Mouse (Mus musculus) MEL (cell line): ENCODE data around the gene Polr2j. TPM values are rescaled to one million over a fixed set of nuclear protein-coding genes. Genes with fewer than 3 reads are reported as not detected.

Experiments used
- DNase-seq: peaks from one replicate; pipeline ENCODE4 v3.0.0; 2011; ENCODE audit warnings: low read depth, low spot score
- H3K27ac ChIP-seq: 2 replicates; pipeline ENCODE4 v1.5.1; 2012; ENCODE audit warnings: low read depth, mild to moderate bottlenecking, control low read depth, low read length, moderate library complexity; ENCODE audit not compliant: control insufficient read depth
- H3K27me3 ChIP-seq, 2 experiments: fragments of 150-350 bp in 1 of 2; sonication (generic) in 1 of 2; 2 replicates each; pipeline ENCODE4 v1.6.1; 2012; ENCODE audit warnings: low read length in 2 of 2, mild to moderate bottlenecking in 2 of 2, improper control_type of control experiment in 1 of 2, moderate library complexity in 1 of 2; ENCODE audit not compliant: insufficient read depth in 2 of 2, control insufficient read depth in 1 of 2
- H3K36me3 ChIP-seq, 2 experiments: 2 replicates each; pipeline ENCODE4 v1.6.1; 2012 to 2014; ENCODE audit warnings: low read length in 2 of 2, improper control_type of control experiment in 1 of 2, inconsistent platforms in 1 of 2, mild to moderate bottlenecking in 1 of 2; ENCODE audit not compliant: insufficient read depth in 2 of 2, control insufficient read depth in 1 of 2
- H3K4me1 ChIP-seq, 2 experiments: fragments of 150-350 bp in 1 of 2; sonication (generic) in 1 of 2; 2 replicates each; pipeline ENCODE4 v1.6.1; 2012; ENCODE audit warnings: low read length in 2 of 2, improper control_type of control experiment in 1 of 2, mild to moderate bottlenecking in 1 of 2; ENCODE audit not compliant: insufficient read depth in 2 of 2, control insufficient read depth in 1 of 2
- H3K4me3 ChIP-seq, 2 experiments: fragments of 150-350 bp in 1 of 2; sonication (generic) in 1 of 2; 2 replicates each; pipeline ENCODE4 v1.5.1; 2012; ENCODE audit warnings: low read depth in 2 of 2, low read length in 2 of 2, mild to moderate bottlenecking in 2 of 2, moderate library complexity in 2 of 2, control low read depth in 1 of 2, improper control_type of control experiment in 1 of 2; ENCODE audit not compliant: control insufficient read depth in 1 of 2, insufficient read depth in 1 of 2
- H3K79me2 ChIP-seq: 2 replicates; pipeline ENCODE4 v1.6.1; 2012; ENCODE audit warnings: mild to moderate bottlenecking, low read length, moderate library complexity; ENCODE audit not compliant: control insufficient read depth, poor library complexity, insufficient read depth
- H3K9ac ChIP-seq: 2 replicates; pipeline ENCODE4 v1.6.1; 2012; ENCODE audit warnings: low read depth, mild to moderate bottlenecking, control low read depth, low read length, moderate library complexity; ENCODE audit not compliant: control insufficient read depth, poor library complexity, severe bottlenecking
- H3K9me3 ChIP-seq: fragments of 150-350 bp; sonication (generic); replicated peaks from 2 replicates; pipeline ENCODE4 v1.6.1; 2012; ENCODE audit warnings: mild to moderate bottlenecking, low read length, improper control_type of control experiment, moderate library complexity; ENCODE audit not compliant: insufficient read depth
- BHLHE40 ChIP-seq: IDR thresholded peaks from 2 replicates; pipeline ENCODE4 v1.6.1; 2012; ENCODE audit warnings: low read depth, mild to moderate bottlenecking, inconsistent platforms, low read length, improper control_type of control experiment, borderline replicate concordance
- CHD1 ChIP-seq: IDR thresholded peaks from 2 replicates; pipeline ENCODE4 v1.6.1; 2012; ENCODE audit warnings: low read depth, mild to moderate bottlenecking, inconsistent platforms, low read length, improper control_type of control experiment
- CHD2 ChIP-seq: IDR thresholded peaks from 2 replicates; pipeline ENCODE4 v1.6.1; 2011; ENCODE audit warnings: low read length, improper control_type of control experiment
- EP300 ChIP-seq, 2 experiments: IDR thresholded peaks; 2 replicates each; pipeline ENCODE4 v1.6.1; 2011; ENCODE audit warnings: improper control_type of control experiment in 2 of 2, low read length in 2 of 2, low read depth in 1 of 2, mild to moderate bottlenecking in 1 of 2
- ETS1 ChIP-seq: IDR thresholded peaks from 2 replicates; pipeline ENCODE4 v1.6.1; 2012; ENCODE audit warnings: low read depth, mild to moderate bottlenecking, inconsistent platforms, low read length, improper control_type of control experiment, moderate library complexity
- HCFC1 ChIP-seq: IDR thresholded peaks from 2 replicates; pipeline ENCODE4 v1.6.1; 2012; ENCODE audit warnings: low read depth, mild to moderate bottlenecking, inconsistent platforms, low read length, improper control_type of control experiment, moderate library complexity
- KAT2A ChIP-seq: conservative IDR thresholded peaks from 2 replicates; pipeline ENCODE4 v1.6.1; 2012; ENCODE audit warnings: low read depth, low read length, improper control_type of control experiment, inconsistent platforms
- MAFK ChIP-seq: IDR thresholded peaks from 2 replicates; pipeline ENCODE4 v1.6.1; 2011; ENCODE audit warnings: low read depth, mild to moderate bottlenecking, low read length, improper control_type of control experiment, borderline replicate concordance
- MAX ChIP-seq: IDR thresholded peaks from 2 replicates; pipeline ENCODE4 v1.6.1; 2011; ENCODE audit warnings: low read length, improper control_type of control experiment
- MAZ ChIP-seq: IDR thresholded peaks from 2 replicates; pipeline ENCODE4 v1.6.1; 2012; ENCODE audit warnings: low read depth, mild to moderate bottlenecking, inconsistent platforms, low read length, improper control_type of control experiment
- MXI1 ChIP-seq: IDR thresholded peaks from 2 replicates; pipeline ENCODE4 v1.6.1; 2011; ENCODE audit warnings: mild to moderate bottlenecking, low read depth, low read length, improper control_type of control experiment
- MYB ChIP-seq: IDR thresholded peaks from 2 replicates; pipeline ENCODE4 v1.6.1; 2011; ENCODE audit warnings: mild to moderate bottlenecking, low read depth, low read length, improper control_type of control experiment
- MYC ChIP-seq: IDR thresholded peaks from 2 replicates; pipeline ENCODE4 v1.6.1; 2011; ENCODE audit warnings: low read depth, mild to moderate bottlenecking, low read length, improper control_type of control experiment, moderate library complexity
- NELFE ChIP-seq: IDR thresholded peaks from 2 replicates; pipeline ENCODE4 v1.6.1; 2011; ENCODE audit warnings: low read depth, low read length, improper control_type of control experiment
- POLR2AphosphoS2 ChIP-seq: IDR thresholded peaks from 2 replicates; pipeline ENCODE4 v1.6.1; 2011; ENCODE audit warnings: low read length, improper control_type of control experiment
- POLR2AphosphoS5 ChIP-seq: IDR thresholded peaks from 2 replicates; pipeline ENCODE4 v1.6.1; 2012; ENCODE audit warnings: low read depth, borderline replicate concordance, mild to moderate bottlenecking, inconsistent platforms, low read length, moderate library complexity, mixed read lengths
- RCOR1 ChIP-seq: IDR thresholded peaks from 2 replicates; pipeline ENCODE4 v1.6.1; 2012; ENCODE audit warnings: low read depth, mild to moderate bottlenecking, inconsistent platforms, low read length, improper control_type of control experiment
- SIN3A ChIP-seq: IDR thresholded peaks from 2 replicates; pipeline ENCODE4 v1.6.1; 2012; ENCODE audit warnings: low read length, improper control_type of control experiment, inconsistent platforms
- TAL1 ChIP-seq: IDR thresholded peaks from 2 replicates; pipeline ENCODE4 v1.6.1; 2012; ENCODE audit warnings: mild to moderate bottlenecking, inconsistent platforms, low read length, moderate library complexity, mixed read lengths
- TBP ChIP-seq: IDR thresholded peaks from 2 replicates; pipeline ENCODE4 v1.8.0; 2011; ENCODE audit warnings: low read depth, low read length, improper control_type of control experiment
- TCF12 ChIP-seq: IDR thresholded peaks from 2 replicates; pipeline ENCODE4 v1.6.1; 2014; ENCODE audit warnings: low read depth, mild to moderate bottlenecking, inconsistent platforms, low read length, improper control_type of control experiment, moderate library complexity
- USF1 ChIP-seq: IDR thresholded peaks from 2 replicates; pipeline ENCODE4 v1.6.1; 2014; ENCODE audit warnings: low read depth, mild to moderate bottlenecking, inconsistent platforms, low read length, improper control_type of control experiment, moderate library complexity
- USF2 ChIP-seq, 2 experiments: IDR thresholded peaks; 2 replicates each; pipeline ENCODE4 v1.6.1; 2011 to 2012; ENCODE audit warnings: improper control_type of control experiment in 2 of 2, low read length in 2 of 2, borderline replicate concordance in 1 of 2, inconsistent platforms in 1 of 2, low read depth in 1 of 2, mild to moderate bottlenecking in 1 of 2; ENCODE audit not compliant: insufficient read depth in 1 of 2
- ZKSCAN1 ChIP-seq: IDR thresholded peaks from 2 replicates; pipeline ENCODE4 v1.6.1; 2012; ENCODE audit warnings: low read depth, mild to moderate bottlenecking, inconsistent platforms, low read length, improper control_type of control experiment, moderate library complexity
- ZMIZ1 ChIP-seq: IDR thresholded peaks from 2 replicates; pipeline ENCODE4 v1.6.1; 2012; ENCODE audit warnings: low read depth, mild to moderate bottlenecking, inconsistent platforms, low read length, improper control_type of control experiment, moderate library complexity
- ZNF384 ChIP-seq: IDR thresholded peaks from 2 replicates; pipeline ENCODE4 v1.6.1; 2012; ENCODE audit warnings: low read depth, mild to moderate bottlenecking, inconsistent platforms, low read length, improper control_type of control experiment
- polyA plus RNA-seq, 2 experiments: library from polyadenylated mRNA; stranded (reverse) in 1 of 2; unstranded in 1 of 2; fragments of >175 nt in 1 of 2; fragments of >200 nt in 1 of 2; gene quantifications; 2 replicates each; pipeline versions ENCODE4 v1.2.1 to v1.2.4; 2012; ENCODE audit warnings: low replicate concordance in 2 of 2, low read depth in 1 of 2; ENCODE audit not compliant: insufficient read length in 2 of 2, insufficient read depth in 1 of 2, missing spikeins in 1 of 2
- total RNA-seq: library from RNA; depleted of rRNA; stranded (reverse); fragments of 300-350 nt; gene quantifications from 2 replicates; pipeline ENCODE4 v1.2.3, GENCODE M21; 2012

The Polr2j gene
- total and polyA plus RNA-seq, 3 experiments, result 269 to 316 TPM; not detected in 1

- H3K36me3 ChIP-seq, result peaks cover 2 to 15% of the 10 kb centered on the region in 2 experiments; a peak in 3 of 4 replicates
- peak overlapping the region; percentile 66 for H3K27ac ChIP-seq
- H3K9me3 ChIP-seq, result no peaks in the 10 kb centered on the region
- TF ChIP-seq CHD1 (no peak; the same call in 1 of the 2 replicates), ZNF384 (peak; percentile 63), MYC (peak; percentile 57; the same call in 1 of the 2 replicates), ZKSCAN1 (no peak), KAT2A (no peak), TBP (peak; percentile 59; the same call in 1 of the 2 replicates), SIN3A (peak; percentile 84; the same call in 1 of the 2 replicates), TCF12 (0 out of 2 replicates have a peak, but pooled peaks have one; percentile 18), EP300 (IDR thresholded peaks at IDR 0.05; ENCODE audit: low read depth in 1 of 2, low read length in 2 of 2) (no peak), TAL1 (0 out of 2 replicates have a peak, but pooled peaks have one; percentile 7), HCFC1 (no peak), ETS1 (peak; percentile 71), CHD2 (no peak), MYB (no peak)
- no peaks in the 10 kb centered on the region for H3K27me3 ChIP-seq
- peak; percentile 83 for DNase-seq
- peaks cover 0 to 29% of the 10 kb centered on the region in 2 experiments for H3K4me1 ChIP-seq
- H3K79me2 ChIP-seq, result peaks cover 14% of the 10 kb centered on the region
- H3K9ac ChIP-seq, result peak overlapping the region; percentile 80
- H3K4me3 ChIP-seq, result peak overlapping the region; percentile 78 to 81
These were observed 53.4 kb downstream of the Polr2j start for GRCm38 (mm10) chr5:136169626-136170511.

DNA sequence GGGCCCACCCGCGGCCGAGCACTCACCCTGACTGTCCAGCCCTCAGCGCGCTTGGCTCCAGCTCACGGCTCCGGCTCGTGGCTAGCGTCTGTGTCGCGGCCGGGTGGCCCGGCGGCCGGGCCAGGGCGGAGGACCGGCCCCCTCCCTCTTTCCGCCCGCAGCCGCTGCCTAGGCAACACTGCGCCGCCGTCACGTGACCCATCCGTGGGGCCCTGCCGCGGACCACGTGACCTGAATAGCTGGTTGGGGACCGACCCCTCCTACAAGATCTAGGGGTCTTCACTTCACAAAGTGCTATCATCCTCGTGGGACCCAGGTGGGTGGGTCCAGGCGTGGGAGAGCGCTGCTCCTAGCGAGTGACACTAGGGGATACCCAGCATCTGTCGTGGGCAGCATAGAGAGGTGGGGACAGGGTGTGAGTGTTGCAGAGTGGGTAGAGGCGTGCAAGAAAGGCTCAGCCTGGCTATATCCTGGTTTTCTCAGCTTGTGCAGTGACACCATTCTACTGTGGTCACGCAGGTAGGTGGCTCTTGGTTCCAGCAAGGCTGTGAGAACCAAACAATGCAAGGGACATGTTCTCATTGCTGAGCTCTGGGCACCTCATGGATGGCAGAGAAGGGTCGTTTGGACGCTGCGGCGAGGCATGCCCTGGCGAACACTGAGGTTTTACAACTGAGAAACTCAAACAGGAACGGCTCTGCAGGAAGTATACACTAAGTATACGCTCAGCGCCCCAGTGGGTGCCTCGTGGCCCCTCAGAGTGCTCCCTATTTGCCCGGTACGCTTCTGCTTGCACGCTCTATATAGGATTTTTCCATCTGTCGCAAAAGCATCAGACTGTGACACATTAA, 54.3 kb downstream of the Polr2j start, which contains the start of gene Orai2:
Orai2 (minus strand) TSS at position 202 of the 851 bp plus-strand sequence.
- H3K27ac ChIP-seq, result peak within 1 kb of the TSS; percentile 94
- peaks cover 0 to 29% of the 10 kb centered on the region in 2 experiments for H3K4me1 ChIP-seq
- peak; percentile 88 for DNase-seq
- TF ChIP-seq RCOR1, result no peak
- TF ChIP-seq POLR2AphosphoS5, result no peak
- peak; percentile 89 for TF ChIP-seq MXI1
- peak; percentile 35 for TF ChIP-seq NELFE
- TF ChIP-seq KAT2A, result no peak
- no peak for TF ChIP-seq HCFC1
- TF ChIP-seq USF1, result peak; percentile 96
- peak; percentile 95 to 98 for TF ChIP-seq USF2 (IDR thresholded peaks at IDR 0.05; ENCODE audit: borderline replicate concordance in 1 of 2, insufficient read depth in 1 of 2, low read depth in 1 of 2, low read length in 2 of 2)
- no peak for TF ChIP-seq CHD2
- peak; percentile 41; the same call in 1 of the 2 replicates for TF ChIP-seq ZMIZ1
- TF ChIP-seq MAX, result peak; percentile 97
- TF ChIP-seq MYC, result no peak; the same call in 1 of the 2 replicates
- TF ChIP-seq POLR2AphosphoS2, result no peak
- no peak for TF ChIP-seq MAFK
- TF ChIP-seq EP300 (IDR thresholded peaks at IDR 0.05; ENCODE audit: low read depth in 1 of 2, low read length in 2 of 2), result no peak
- TF ChIP-seq BHLHE40, result peak; percentile 65; the same call in 1 of the 2 replicates
- TF ChIP-seq MAZ, result peak; percentile 74; the same call in 1 of the 2 replicates
- TF ChIP-seq TAL1, result no peak

More for the DNA sequence above, 54.3 kb downstream of the Polr2j start, which contains the start of gene Orai2:
- Histone ChIP-seq H3K4me3 (peak within 1 kb of the TSS; percentile 78 to 81), H3K9me3 (no peaks in the 10 kb centered on the region), H3K36me3 (peaks cover 2 to 15% of the 10 kb centered on the region in 2 experiments; a peak in 3 of 4 replicates), H3K9ac (peak within 1 kb of the TSS; percentile 80), H3K79me2 (peaks cover 14% of the 10 kb centered on the region), H3K27me3 (no peaks in the 10 kb centered on the region)
